Mouse (Mus musculus): ENCODE results near the gene Rad23b. TPM values are rescaled to one million over a fixed set of nuclear protein-coding genes. Genes with fewer than 3 reads are reported as not detected.
"Not testable (repeated sequence)": the region's sequence is repeated elsewhere in the genome, so short reads cannot be mapped to it uniquely, and the experiment has no call there.

The Rad23b gene
- total RNA-seq, 2 experiments from 2014 or later, result 203 to 212 TPM

DNA sequence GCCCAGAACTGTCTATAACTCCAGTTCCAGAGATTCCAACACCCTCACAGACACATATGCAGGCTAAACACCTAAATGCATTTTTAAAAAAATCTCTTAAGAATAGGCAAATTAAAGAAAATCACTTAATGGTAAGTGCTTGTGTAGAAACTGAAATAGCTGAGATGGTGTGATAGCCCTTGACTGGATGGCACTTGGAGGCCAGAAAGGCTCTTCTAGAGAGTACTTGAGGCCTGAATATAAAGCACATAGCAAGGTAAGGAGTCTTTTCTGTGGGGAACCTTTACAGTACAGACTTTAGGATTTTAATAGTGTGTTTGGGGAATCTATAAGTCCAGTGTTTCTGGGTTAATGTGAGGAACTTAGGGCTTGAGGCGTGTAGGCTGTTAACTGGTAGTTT is 4.2 kb downstream of the Rad23b start:
- no peak for DNase-seq
- intact Hi-C loops (cut with DNase I), result no loop called here

DNA sequence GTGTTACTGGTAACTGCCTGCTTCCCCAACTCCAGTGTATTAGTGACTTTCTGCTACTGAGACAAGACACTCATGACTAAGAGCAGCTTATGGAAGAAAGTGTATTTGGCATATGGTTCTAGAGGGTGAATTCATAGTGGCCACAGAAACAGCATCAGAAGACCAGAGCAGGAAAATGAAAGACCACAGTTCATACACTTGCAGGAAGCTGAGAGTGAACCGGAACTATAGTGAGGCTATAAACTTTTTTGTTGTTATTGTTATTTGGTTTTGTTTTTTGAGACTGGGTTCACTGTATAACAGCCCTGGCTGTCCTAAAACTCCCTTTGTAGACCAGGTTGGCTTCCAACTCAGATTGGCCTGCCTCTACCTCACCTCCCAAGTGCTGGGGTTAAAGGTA is 6.0 kb downstream of the Rad23b start:
- intact Hi-C loops (cut with DNase I), result no loop called here
- no peak for DNase-seq

DNA sequence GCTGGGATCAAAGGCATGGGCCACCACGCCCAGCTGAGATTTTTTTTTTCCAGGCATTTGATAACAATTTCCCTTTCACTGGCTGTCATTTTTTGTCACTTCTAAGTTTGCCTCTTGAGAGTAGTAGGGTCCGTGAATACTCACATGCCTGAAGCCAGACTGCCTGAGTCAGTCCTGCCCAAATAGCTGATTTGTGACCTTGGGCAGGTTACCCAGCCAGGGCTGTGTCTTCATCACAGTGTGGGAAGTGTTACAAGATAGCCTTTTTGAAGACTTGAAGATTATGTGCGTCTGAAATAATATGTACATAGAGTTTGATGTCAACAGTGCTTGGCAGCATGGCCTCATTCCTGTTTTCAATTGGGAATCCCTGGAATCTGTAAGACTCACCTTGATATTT is 6.9 kb downstream of the Rad23b start:
- intact Hi-C loops (cut with DNase I), result no loop called here
- DNase-seq, result no peak

DNA sequence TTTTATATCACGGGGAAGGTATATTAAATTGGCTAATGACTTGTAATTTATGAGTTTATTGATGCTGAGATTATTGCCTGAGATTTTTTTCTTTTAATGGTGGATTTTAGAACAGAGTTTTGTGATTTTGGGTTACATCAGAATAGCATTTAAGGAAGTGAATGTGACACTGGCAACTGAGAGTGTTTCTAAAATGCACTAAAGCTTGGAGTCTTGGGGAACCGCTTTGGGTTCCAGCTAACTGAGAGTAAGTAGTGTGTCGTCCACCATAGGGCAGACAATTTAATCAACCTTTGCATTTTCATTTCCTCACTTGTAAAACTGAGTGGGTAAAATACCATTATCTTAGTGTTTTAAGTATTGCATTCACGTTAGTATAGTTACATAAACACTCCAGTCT is 14.0 kb downstream of the Rad23b start:
- intact Hi-C loops (cut with DNase I), result no loop called here
- no peak for DNase-seq

DNA sequence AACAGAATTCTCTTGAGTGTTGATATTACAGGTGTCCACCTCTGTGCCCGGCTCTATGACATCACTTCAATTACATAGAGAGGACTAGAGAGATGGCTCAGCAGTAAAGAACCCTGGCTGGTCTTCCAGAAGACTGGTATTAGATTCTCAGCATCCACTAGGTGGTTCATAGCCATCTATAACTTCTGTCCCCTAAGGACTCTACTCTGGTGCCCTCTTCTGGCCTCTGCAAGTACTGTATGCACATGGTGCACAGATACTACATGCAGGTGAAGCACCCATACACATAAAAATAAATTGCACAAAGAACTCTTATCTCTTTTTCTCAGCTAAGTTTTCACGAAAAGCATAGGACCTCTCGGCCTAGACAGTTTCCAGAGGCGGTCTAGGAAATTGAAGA is 14.5 kb downstream of the Rad23b start:
- no peak for DNase-seq
- intact Hi-C loops (cut with DNase I), result no loop called here

DNA sequence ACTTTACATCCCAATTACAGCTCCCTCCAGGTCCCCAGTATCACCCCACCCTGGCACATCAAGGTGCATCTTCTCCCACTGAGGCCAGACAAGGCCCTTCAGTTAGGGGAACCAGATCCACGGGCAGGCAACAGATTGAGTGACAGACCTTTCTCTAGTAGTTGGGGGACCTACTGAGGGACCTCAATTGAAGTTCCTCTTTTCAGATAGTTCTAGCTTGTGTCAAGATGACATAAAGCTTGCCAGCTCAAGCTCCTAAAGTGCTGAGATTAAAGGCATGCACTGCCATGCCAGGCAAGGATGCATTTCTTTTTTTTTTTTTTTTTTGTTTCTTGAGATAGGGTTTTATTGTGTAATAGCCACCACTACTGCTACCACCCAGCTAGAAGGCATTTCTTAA is 16.2 kb downstream of the Rad23b start:
- intact Hi-C loops (cut with DNase I), result no loop called here
- DNase-seq, result no peak

DNA sequence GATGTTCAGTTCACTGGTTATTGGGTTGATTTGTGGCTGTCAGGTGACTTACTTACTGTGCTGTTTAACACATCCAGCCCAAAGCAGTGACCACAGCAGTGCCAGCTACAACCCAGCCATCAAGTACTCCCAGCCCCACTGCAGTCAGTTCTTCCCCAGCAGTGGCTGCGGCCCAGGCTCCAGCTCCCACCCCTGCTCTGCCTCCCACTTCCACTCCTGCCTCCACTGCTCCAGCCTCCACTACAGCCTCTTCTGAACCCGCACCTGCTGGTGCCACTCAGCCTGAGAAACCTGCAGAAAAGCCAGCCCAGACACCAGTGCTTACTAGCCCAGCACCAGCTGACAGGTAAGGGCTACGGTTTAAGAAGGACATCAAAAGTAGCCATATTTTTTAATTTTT is 20.3 kb downstream of the Rad23b start:
- no peak for DNase-seq
- intact Hi-C loops (cut with DNase I), result no loop called here

DNA sequence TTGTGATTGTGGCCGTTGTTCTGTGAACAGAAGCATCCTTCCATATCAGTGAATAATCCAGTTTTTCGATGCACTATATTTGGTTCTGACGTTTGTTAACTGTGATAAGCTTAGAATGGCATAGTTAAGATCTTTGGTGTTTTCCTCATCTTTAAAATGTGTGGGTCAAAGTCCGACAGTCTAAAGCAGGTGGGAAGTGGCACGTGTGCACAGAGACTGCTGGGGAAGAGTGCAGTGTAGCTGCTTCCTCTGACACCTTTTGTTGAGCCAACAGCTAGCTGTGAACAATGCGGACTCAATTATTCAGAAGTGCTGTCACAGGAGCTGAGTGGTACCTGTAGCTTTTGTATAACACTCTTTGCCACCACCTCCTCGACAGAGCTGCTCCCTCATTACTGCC is 21.5 kb downstream of the Rad23b start:
- intact Hi-C loops (cut with DNase I), result no loop called here
- no peak for DNase-seq

DNA sequence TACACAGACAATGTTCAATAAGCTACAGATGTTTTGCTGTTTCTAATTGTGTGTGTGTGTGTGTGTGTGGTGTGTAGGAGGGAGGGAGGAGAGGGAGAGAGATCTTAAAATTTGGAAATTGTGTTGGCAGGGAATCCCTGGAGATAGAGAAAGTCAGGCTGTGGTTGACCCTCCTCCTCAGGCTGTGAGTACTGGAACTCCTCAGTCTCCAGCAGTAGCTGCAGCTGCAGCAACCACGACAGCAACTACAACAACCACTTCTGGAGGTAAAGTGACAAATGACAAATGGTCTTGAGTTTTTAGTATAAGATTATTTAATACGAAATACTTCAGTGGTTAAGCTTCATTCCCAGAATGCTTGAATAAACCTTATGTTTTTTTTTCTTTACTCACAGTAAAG is 32.5 kb downstream of the Rad23b start:
- intact Hi-C loops (cut with DNase I), result no loop called here
- DNase-seq, result no peak

DNA sequence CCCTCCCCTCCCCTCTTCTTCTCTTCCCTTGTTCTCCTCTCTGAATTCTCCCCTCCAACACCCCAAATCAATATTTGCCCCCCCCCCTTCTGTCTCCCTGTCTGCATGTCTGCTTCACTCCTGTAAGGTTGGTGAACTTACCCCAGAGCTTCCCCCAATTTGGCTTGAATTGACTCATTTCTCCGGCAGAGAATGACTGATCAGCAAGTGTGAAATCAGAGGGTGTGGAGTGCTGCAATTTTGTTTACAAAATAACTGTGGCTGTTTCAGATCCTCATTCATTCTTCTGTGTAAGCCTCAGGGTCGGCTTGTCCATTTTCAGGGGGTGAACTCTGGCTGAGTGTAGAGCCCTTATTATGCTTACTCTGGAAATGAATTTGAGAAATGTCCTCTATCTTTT is 36.9 kb downstream of the Rad23b start:
- DNase-seq, result no peak

DNA sequence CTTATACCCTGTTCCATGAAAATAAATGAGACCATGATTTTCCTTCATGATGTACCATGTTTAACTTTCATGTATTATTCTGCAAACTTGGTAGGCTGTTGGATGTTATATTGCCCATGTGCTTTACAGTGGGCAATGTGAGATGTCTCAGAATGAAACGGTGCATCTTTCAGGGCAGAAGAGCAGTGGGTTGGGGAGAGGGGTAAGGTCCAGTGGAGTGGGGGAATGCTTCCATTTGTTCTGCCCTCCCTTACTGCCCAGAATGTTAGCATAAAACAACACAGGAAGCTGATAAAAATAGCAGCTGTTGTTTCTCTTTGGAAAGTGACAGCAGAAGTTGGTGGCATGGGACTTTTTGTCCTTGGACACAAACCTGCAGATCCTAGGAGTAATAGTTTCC is 41.6 kb downstream of the Rad23b start:
- no peak for DNase-seq
- intact Hi-C loops (cut with DNase I), result no loop called here

More for the DNA sequence above, 36.9 kb downstream of the Rad23b start:
- intact Hi-C loops (cut with DNase I), result no loop called here

DNA sequence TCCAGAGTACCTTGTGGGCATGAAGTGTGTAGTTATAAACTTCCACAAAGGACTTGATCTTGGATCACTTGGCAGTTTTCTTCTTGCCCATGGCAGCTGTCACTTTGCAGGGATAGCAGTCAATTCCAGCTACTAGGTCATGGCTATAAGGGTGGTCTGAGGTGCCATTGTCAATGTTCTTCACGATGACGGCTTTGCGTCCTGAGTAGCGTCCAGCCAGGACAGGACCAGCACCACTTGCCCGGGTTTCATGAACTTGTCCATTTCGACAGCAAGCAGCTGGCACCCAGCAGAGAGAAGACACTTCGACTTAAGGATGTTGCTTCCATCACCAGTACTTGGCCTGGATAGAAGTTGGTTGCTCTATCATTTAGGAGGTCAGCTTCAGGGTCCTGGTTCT is 42.6 kb downstream of the Rad23b start:
- intact Hi-C loops (cut with DNase I), result no loop called here
- no peak for DNase-seq

DNA sequence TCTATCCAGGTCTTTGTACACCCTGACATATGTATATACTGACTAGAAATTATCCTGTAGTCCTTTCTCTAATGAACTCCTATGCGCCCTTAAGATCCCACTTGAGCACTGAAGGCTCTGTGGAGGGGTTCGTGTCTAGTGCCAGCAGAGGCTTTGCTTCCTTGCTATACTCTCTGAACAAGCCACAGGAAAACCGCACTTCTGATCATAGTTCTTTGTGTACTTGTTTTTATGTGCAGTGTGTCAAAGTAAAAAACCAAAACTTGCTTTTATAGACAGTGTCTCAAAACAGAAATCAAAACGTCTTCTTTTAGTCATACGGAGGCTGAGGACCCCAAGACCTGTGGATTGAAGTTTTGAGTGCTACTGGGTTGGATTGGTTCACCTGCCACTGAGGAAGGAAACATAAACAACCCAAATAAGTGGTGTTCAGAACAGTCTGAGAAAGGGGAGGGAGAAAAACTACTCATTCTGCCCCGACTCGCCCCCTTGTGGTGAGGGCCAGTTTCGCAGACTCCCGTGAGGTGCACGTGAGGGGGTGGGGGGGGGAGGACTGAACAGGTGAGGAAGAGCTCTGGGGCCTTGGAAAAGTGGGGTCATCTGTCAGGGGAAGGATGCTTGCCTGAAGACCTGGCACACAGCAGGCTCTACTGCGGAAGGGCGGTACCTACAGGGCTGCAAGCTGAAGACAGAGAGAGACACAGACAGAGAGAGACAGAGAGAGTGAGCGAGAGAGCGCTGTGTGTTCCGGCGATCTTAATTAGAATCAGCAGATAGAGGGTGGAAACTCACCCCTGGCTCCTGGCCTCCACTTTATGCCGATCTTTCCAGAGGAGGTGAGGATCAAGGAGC is 48.3 kb downstream of the Rad23b start:
- intact Hi-C loops (cut with DNase I), result no loop called here
- DNase-seq, result peak; percentile 8

DNA sequence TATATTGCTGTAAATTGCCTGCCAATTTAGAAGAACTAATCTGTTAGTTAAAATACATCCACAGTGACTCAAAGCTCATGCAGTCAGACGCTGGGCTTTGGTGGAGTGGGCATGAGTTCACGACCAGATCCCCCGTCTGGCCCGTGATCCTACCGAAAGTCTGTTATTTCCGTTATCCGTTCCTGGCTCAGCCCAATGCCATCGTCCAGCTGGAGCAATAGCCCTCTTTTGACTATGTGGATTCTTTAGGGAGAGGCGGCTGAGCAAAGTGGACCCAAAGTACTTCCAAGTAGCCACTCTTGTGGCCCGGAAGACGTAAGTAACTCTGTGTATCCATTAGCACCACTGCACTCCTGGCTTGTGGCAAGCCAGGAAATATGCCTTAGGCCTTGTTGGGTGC is 49.1 kb downstream of the Rad23b start:
- no peak for DNase-seq
- intact Hi-C loops (cut with DNase I), result no loop called here

DNA sequence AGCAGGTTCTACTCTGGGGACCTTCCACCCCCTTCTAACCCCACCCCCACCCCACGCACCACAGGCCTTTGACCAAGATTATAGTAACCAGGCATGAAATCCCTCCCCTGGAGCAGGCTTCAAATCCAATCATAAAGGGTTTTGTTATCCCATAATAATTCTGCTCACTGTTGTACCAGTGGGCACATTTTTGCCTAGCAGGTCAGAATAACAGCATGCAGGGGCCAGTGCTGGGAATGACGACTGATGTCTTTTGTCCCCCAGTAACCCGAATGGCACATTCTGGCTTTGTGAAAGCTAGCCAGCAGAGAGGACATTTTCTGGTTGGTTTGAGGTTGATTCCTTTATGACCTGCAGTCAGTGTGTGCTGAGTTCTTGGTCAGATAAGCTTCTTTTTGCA is 55.5 kb downstream of the Rad23b start:
- intact Hi-C loops (cut with DNase I), result no loop called here

DNA sequence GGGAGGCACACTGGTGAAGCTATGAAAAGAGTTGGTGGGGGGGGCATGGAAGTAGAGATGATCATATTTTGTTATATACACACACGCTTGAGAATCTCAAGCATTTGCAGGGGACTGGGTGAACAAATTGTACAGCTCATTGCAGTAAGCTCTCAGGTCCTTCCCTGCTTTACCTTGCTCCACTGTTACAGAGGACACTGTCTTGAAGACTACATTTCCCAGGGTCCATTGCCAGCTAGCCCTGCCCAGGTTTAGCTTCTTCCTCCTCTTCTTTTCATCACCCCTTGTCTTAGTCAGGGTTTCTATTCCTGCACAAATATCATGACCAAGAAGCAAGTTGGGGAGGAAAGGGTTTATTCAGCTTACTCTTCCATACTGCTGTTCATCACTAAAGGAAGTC is 56.7 kb downstream of the Rad23b start:
- intact Hi-C loops (cut with DNase I), result no loop called here

More for the DNA sequence above, 55.5 kb downstream of the Rad23b start:
- no peak for DNase-seq

DNA sequence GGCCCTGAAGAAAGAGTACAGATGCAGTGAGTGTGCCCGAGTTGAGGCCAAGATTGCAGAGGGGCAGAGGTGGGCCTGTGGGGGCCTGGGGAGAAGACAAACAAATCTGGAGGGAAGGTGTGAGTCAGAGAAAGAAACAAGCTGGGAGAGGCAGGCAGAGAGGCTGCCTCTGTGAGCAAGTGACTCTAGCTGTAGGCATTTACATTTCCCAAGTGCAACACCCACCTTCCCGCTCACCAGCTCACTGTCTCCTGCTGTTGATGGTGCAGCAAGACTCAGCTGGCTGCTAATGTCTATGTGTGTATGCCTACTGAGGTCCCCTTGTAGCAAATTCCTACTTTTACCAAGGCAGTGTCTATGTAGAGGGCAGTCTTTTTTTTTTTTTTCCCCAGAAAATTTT is 58.2 kb downstream of the Rad23b start:
- no peak for DNase-seq
- intact Hi-C loops (cut with DNase I), result no loop called here

More for the DNA sequence above, 56.7 kb downstream of the Rad23b start:
- DNase-seq, result no peak

DNA sequence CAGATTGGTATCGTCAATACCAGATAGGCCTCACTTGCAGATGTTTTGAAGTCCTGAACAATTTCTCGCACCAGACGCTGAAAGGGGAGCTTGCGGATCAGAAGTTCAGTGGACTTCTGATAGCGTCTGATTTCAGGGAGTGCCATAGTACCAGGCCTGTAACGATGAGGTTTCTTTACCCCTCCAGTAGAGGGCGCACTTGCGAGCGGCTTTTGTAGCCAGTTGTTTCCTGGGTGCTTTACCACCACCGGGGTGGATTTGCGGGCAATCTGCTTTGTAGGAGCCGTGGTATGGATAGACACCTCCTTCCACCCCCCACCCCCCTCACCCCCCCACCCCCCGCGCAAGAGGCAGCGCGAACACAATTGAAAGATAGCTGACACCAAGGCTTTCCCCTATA is 59.2 kb downstream of the Rad23b start:
- intact Hi-C loops (cut with DNase I), result no loop called here

DNA sequence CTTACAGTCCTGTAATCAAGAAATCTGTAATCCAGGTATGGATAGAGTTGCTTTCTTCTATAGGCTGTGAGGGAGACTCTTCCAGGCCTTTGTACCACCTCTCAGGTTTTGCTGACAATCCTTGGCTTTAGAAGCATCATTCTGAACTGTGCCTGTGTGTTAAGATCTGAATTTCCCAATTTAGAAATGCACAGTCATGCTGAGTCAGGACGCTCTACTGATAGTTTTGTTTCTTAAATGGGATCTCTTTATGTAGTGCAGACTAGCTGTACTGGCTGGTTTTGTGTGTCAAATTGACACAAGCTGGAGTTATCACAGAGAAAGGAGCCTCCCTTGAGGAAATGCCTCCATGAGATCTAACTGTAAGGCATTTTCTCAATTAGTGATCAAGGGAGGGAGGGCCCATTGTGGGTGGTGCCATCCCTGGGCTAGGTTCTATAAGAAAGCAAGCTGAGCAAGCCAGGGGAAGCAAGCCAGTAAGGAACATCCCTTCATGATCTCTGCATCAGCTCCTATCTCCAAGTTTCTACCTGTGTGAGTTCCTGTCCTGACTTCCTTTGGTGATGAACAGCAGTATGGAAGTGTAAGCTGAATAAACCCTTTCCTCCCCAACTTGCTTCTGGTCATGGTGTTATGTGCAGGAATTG is 59.9 kb downstream of the Rad23b start:
- DNase-seq; intact Hi-C loops (cut with DNase I): not testable (repeated sequence)

More for the DNA sequence above, 59.2 kb downstream of the Rad23b start:
- no peak for DNase-seq

DNA sequence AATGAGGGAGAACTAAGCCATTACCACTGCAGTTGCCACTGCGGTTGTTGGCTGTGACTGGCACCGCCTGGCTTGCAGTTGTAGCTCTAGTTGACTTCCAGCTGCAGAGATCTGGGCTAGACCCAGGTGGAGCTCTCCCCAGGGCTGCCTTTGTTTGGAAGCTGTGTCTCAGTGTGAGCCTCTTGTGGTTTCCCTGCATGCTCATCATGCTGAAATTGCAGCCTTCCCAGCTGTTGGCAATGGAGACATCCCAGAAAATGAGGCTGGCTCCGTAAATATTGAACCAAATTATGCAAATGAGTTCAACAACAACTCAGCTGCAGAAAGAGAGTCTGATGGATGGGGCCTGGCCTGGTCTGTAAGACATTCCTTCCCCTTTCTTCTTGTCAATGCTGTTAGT is 66.0 kb downstream of the Rad23b start:
- intact Hi-C loops (cut with DNase I), result no loop called here
- no peak for DNase-seq

DNA sequence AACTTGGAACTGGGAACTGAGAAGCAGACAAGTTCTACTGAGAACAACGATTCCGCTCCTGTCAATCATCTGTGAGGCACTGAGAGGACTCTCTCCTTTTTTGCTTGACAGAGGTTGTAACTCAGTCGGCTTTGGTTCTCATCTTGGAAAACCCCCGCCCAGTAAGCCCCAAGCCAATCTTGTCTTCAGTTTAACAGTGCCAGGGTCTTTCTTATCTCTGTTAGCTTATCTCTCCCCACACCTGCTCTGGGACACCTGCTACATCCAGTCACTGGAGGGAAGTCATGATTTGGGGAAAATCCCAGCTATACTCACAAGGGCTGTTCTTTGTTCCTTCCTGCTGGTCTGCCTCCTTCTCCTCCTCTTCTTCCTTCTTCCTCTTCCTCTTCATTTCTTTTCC is 76.4 kb downstream of the Rad23b start:
- intact Hi-C loops (cut with DNase I), result no loop called here
- DNase-seq, result no peak

All from left cerebral cortex, postnatal 4 days (tissue).